Mouse (Mus musculus) erythroblast, embryonic 14.5 days (primary cell): ENCODE results near the gene Rnf144a.

Experiments
- GATA1 ChIP-seq: IDR thresholded peaks from 2 replicates; pipeline ENCODE4 v1.6.1; 2012; ENCODE audit warnings: low read length, inconsistent platforms, mixed read lengths
- TAL1 ChIP-seq: IDR thresholded peaks from 3 replicates; pipeline ENCODE4 v1.6.1; 2012; ENCODE audit warnings: low read length, inconsistent platforms, mixed read lengths

DNA sequence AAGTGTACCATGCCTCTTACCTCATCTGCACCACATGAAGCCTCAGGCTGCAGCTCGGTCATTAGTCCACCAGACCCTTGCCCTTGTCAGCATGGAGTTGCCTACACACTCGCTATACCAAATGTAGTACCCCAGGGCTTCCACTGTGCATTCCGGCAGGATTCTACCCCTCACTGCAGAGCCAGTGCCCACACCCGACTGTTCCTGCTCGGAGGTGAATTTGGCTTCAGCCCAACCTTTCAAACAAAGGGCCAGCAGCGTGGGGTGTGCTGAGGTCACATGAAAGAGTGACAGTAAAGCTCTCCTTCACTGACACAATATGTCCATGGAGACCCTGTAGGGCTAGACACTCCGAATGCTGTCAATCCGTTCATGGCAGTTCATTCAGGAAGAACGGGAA is 6.3 kb downstream of the Rnf144a start:
- TF ChIP-seq TAL1 (no peak), GATA1 (no peak)
